Mouse (Mus musculus): ENCODE measurements around the gene Gm21885.

DNA sequence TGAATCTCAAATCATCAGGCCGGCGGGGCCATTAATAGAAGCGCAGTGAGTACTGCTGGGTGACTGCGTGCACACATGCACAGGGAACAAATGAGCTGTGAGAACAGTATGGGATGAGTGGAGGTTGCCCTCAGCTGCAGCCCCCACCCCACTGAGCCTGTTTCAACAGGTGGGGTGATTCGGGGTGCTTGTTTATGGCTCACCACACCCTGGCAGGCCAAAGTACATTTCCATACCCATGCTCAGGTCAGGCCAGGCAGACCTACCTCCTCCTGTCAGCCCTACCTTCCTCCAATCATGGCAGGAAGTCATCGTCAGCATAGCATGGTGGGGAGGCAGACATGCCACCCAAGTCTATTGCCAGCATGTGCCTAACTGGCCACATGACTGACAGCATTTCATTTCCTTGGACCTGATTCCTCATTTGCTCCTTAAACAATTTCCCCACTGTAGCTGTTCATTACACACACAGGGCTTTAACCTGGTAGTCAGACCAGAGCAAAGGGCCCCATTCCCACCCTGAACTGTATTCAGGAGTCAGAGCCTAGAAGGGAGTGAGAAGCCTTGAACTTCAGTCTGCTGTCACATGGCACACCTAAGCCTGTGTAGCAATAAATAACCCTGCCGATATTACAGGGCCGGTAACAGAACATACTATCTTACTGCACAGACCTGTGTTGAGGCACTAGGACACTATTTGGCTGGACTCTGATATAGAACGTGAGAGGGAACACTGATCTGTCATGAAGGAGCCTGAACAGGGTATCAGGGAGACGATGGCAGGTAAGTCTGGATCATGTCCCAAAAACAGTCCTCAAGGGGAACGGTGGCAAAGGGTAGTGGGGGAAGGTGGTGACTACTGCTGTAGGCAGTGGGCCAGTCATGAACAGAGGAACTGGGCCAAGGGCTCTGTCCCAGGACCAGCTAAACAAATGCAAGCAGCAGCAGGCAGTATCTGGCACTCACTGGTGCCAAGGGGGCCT, at the start of gene Gm21885:
- TF ChIP-seq POLR2A (IDR thresholded peaks at IDR 0.05; ENCODE audit: extremely low read depth, insufficient read depth, low read length) (peak; percentile 22; the same call in 1 of the 2 replicates), CTCF (IDR thresholded peaks at IDR 0.05; ENCODE audit: extremely low read depth, insufficient read depth, low read length) (no peak)

Data from cortical plate, adult 2 months (tissue).